Mouse (Mus musculus): ENCODE results near the gene Cks1b.

- TF ChIP-seq CTCF (IDR thresholded peaks at IDR 0.05; ENCODE audit: borderline replicate concordance, insufficient read depth, low read length): no peak
- no peak for TF ChIP-seq POLR2A (IDR thresholded peaks at IDR 0.05; ENCODE audit: low read depth, low read length)
These were observed 22.8 kb downstream of the Cks1b start for GRCm38 (mm10) chr3:89395419-89395805.
